In genomic region chr7:132672481-132672959, GRCm38 (mm10) we compare ENCODE assay signal across 8 mouse cellular contexts.
DNase-seq lines count a peak whose midpoint lies in the region; ATAC-seq and TF ChIP-seq lines count a peak whose summit lies in the region.

No protein-coding gene starts in this region.

- peak; percentile 82 to 93 for DNase-seq in heart, adult 18-20 months
- no peak for DNase-seq in neural tube, embryonic 10.5 days (ENCODE audit: extremely low spot score, low spot score)
- DNase-seq in layer of hippocampus, postnatal 10 days (ENCODE audit: low spot score in 2 of 2): no peak

- TF ChIP-seq CTCF in intestine, postnatal 0 days (IDR thresholded peaks at IDR 0.05; ENCODE audit: low read depth): peak; percentile 38

- H3K4me2 ChIP-seq in heart, embryonic 11.5 days: no peak overlapping the region
- H3K4me2 ChIP-seq in embryonic facial prominence, embryonic 15.5 days (replicated peaks): no peak overlapping the region
- no peak overlapping the region for H3K4me2 ChIP-seq in intestine, postnatal 0 days (replicated peaks; ENCODE audit: low read depth)

- no peak overlapping the region for H3K4me3 ChIP-seq in heart, embryonic 11.5 days (ENCODE audit: low read depth, low read length)
- H3K4me3 ChIP-seq in embryonic facial prominence, embryonic 15.5 days (replicated peaks): no peak overlapping the region
- H3K4me3 ChIP-seq in intestine, postnatal 0 days (ENCODE audit: low read depth, low read length): no peak overlapping the region
- no peak overlapping the region for H3K4me3 ChIP-seq in macrophage (ENCODE audit: inconsistent target)

- no peaks in the 10 kb centered on the region for H3K9me3 ChIP-seq in heart, embryonic 11.5 days (replicated peaks; ENCODE audit: control insufficient read depth, low read length)
- H3K9me3 ChIP-seq in embryonic facial prominence, embryonic 15.5 days (replicated peaks): no peaks in the 10 kb centered on the region
- no peaks in the 10 kb centered on the region for H3K9me3 ChIP-seq in intestine, postnatal 0 days (ENCODE audit: control insufficient read depth)

- no peaks in the 10 kb centered on the region for H3K27me3 ChIP-seq in heart, embryonic 11.5 days (ENCODE audit: control insufficient read depth, insufficient read depth, low read length)
- no peaks in the 10 kb centered on the region for H3K27me3 ChIP-seq in embryonic facial prominence, embryonic 15.5 days
- H3K27me3 ChIP-seq in intestine, postnatal 0 days (replicated peaks; ENCODE audit: control insufficient read depth, insufficient read depth, low read length): no peaks in the 10 kb centered on the region

- no peak for ATAC-seq in heart, embryonic 11.5 days (replicated peaks; ENCODE audit: insufficient number of reproducible peaks, low FRiP score, low TSS enrichment)
- peak; percentile 91 for ATAC-seq in CD4-positive, CD25-positive, alpha-beta regulatory T cell, adult 4 months
- ATAC-seq in embryonic facial prominence, embryonic 15.5 days (ENCODE audit: insufficient number of reproducible peaks, low FRiP score, low TSS enrichment, low read depth): peak; percentile 52; the same call in 1 of the 2 replicates
- ATAC-seq in intestine, postnatal 0 days: peak; percentile 29

- WGBS in heart, embryonic 11.5 days (ENCODE audit: insufficient replicate concordance): 66% methylated on average over 7 of the region's 7 CpGs
- WGBS in embryonic facial prominence, embryonic 15.5 days: 57% methylated on average over 7 of the region's 7 CpGs
- WGBS in intestine, postnatal 0 days: 43% methylated on average over 7 of the region's 7 CpGs
- WGBS in macrophage (ENCODE audit: missing documents): 47% methylated on average over 7 of the region's 7 CpGs

- H3K79me2 ChIP-seq in macrophage (ENCODE audit: inconsistent target): no peaks in the 10 kb centered on the region

- no peak overlapping the region for H3K9ac ChIP-seq in heart, embryonic 11.5 days (ENCODE audit: low read depth, low read length)
- H3K9ac ChIP-seq in embryonic facial prominence, embryonic 15.5 days: no peak overlapping the region
- no peak overlapping the region for H3K9ac ChIP-seq in intestine, postnatal 0 days (ENCODE audit: low read depth, low read length)

- H3K4me1 ChIP-seq in heart, embryonic 11.5 days (ENCODE audit: control insufficient read depth, insufficient read depth, low read length): peaks cover 12% of the 10 kb centered on the region; the same call in 1 of the 2 replicates
- H3K4me1 ChIP-seq in embryonic facial prominence, embryonic 15.5 days: peaks cover 17% of the 10 kb centered on the region
- H3K4me1 ChIP-seq in intestine, postnatal 0 days (replicated peaks; ENCODE audit: control insufficient read depth, insufficient read depth, low read length): peaks cover 23% of the 10 kb centered on the region; the same call in 1 of the 2 replicates

- H3K36me3 ChIP-seq in heart, embryonic 11.5 days (ENCODE audit: control insufficient read depth, insufficient read depth, low read length): no peaks in the 10 kb centered on the region
- no peaks in the 10 kb centered on the region for H3K36me3 ChIP-seq in embryonic facial prominence, embryonic 15.5 days
- H3K36me3 ChIP-seq in intestine, postnatal 0 days (ENCODE audit: control insufficient read depth, insufficient read depth): no peaks in the 10 kb centered on the region
- no peaks in the 10 kb centered on the region for H3K36me3 ChIP-seq in macrophage (ENCODE audit: inconsistent target)

- H3K27ac ChIP-seq in heart, embryonic 11.5 days (ENCODE audit: low read depth, low read length): no peak overlapping the region
- H3K27ac ChIP-seq in embryonic facial prominence, embryonic 15.5 days (replicated peaks): peak overlapping the region; percentile 22; the same call in 1 of the 2 replicates
- no peak overlapping the region; the same call in 1 of the 2 replicates for H3K27ac ChIP-seq in intestine, postnatal 0 days (ENCODE audit: low read depth, low read length)
- H3K27ac ChIP-seq in macrophage: peak overlapping the region; percentile 28

Comparison
In these comparisons a context has a peak if more than half of its experiments do, and no peak if none do; other contexts are left out.
1. DNase-seq: peak in heart, adult 18-20 months (2 of 2); none in neural tube, embryonic 10.5 days (single experiment) and layer of hippocampus, postnatal 10 days (0 of 2).
2. H3K27ac ChIP-seq: peak in embryonic facial prominence, embryonic 15.5 days (single experiment) and macrophage (single experiment); none in heart, embryonic 11.5 days (single experiment) and intestine, postnatal 0 days (single experiment).